Mouse (Mus musculus) G1E (cell line): ENCODE data around the gene Jmjd1c. TPM values are rescaled to one million over a fixed set of nuclear protein-coding genes. Genes with fewer than 3 reads are reported as not detected.
A peak's percentile ranks its signal among the peaks of the same experiment; 100 is the strongest.

Experiments used
- ATAC-seq: 2 replicates; pipeline ENCODE4 v1.8.0; 2016; ENCODE audit warnings: mild to moderate bottlenecking; ENCODE audit not compliant: insufficient number of reproducible peaks, poor library complexity, low FRiP score, severe bottlenecking; ENCODE audit errors: extremely low read depth
- DNase-seq: peaks from one replicate; pipeline ENCODE4 v3.0.0; 2012; ENCODE audit warnings: low spot score
- H3K27me3 ChIP-seq: 2 replicates; pipeline ENCODE4 v1.6.1; 2012; ENCODE audit warnings: mild to moderate bottlenecking, low read length, inconsistent platforms; ENCODE audit not compliant: insufficient read depth
- H3K36me3 ChIP-seq: replicated peaks from 2 replicates; pipeline ENCODE3; 2012; ENCODE audit warnings: mild to moderate bottlenecking, inconsistent platforms
- H3K4me1 ChIP-seq: 2 replicates; pipeline ENCODE4 v1.6.1; 2012; ENCODE audit warnings: low read depth, low read length, inconsistent platforms, mixed read lengths; ENCODE audit not compliant: insufficient read depth
- H3K4me3 ChIP-seq: 2 replicates; pipeline ENCODE4 v1.5.1; 2012; ENCODE audit warnings: low read depth, mild to moderate bottlenecking, inconsistent platforms, low read length, moderate library complexity, mixed read lengths
- H3K9me3 ChIP-seq: replicated peaks from 2 replicates; pipeline ENCODE4 v1.6.1; 2012; ENCODE audit warnings: inconsistent platforms
- CTCF ChIP-seq: IDR thresholded peaks from 2 replicates; pipeline ENCODE4 v1.5.1; 2012; ENCODE audit warnings: low read depth, low read length, inconsistent platforms, mixed read lengths
- GATA1 ChIP-seq: IDR thresholded peaks from 2 replicates; pipeline ENCODE4 v1.6.1; 2012; ENCODE audit warnings: borderline replicate concordance, low read length, inconsistent platforms, mixed read lengths
- GATA2 ChIP-seq: IDR thresholded peaks from 2 replicates; pipeline ENCODE4 v1.6.1; 2012; ENCODE audit warnings: low read depth, low read length, inconsistent platforms, borderline replicate concordance
- POLR2AphosphoS5 ChIP-seq: IDR thresholded peaks from 2 replicates; pipeline ENCODE4 v1.6.1; 2012; ENCODE audit warnings: low read depth, low read length, inconsistent platforms; ENCODE audit not compliant: insufficient replicate concordance
- TAL1 ChIP-seq: conservative IDR thresholded peaks from 2 replicates; pipeline ENCODE4 v1.6.1; 2012; ENCODE audit warnings: low read depth, low read length, inconsistent platforms, mixed read lengths
- polyA plus RNA-seq: library from polyadenylated mRNA; stranded (reverse); fragments of >175 nt; gene quantifications from 2 replicates; pipeline ENCODE4 v1.2.3, GENCODE M21; 2012
- total RNA-seq, 2 experiments: library from RNA; stranded (forward) in 1 of 2; stranded (reverse) in 1 of 2; fragments of 200-1000 nt in 1 of 2; fragments of >200 nt in 1 of 2; fragmentation: Nextera tagmentation in 1 of 2; gene quantifications; 2 replicates each; pipeline ENCODE4 v1.2.3; 2014 to 2017

Jmjd1c gene
- total and polyA plus RNA-seq, 3 experiments, result 9.1 to 184 (median 102) TPM

DNA sequence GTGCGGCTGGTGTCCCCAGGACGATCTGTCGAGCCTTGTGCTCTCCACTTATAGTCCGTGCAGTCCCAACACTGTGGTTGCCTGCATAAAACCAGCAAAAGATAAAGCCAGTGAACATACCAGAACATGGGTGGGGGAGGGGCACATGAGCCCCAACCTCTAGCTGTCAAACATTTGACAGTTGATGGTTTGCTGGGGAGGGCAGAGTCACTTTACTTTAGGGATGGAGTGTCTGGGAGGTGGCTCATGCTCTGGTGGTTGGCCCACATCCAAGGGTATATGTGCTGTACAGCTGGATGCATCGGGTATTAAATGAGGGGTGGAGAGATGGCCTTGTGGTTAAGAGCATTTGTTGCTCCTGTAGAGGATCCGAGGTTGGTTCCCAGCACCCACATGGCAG lies 205.1 kb downstream of the Jmjd1c start:
- H3K36me3 ChIP-seq, result peaks cover 55% of the 10 kb centered on the region
- H3K27me3 ChIP-seq, result no peaks in the 10 kb centered on the region
- peaks cover 67% of the 10 kb centered on the region for H3K4me1 ChIP-seq
- no peak for TF ChIP-seq GATA2
- no peak for TF ChIP-seq POLR2AphosphoS5
- ATAC-seq (no peak), DNase-seq (peak; percentile 37)
- H3K4me3 ChIP-seq, result peak overlapping the region; percentile 62; the same call in 1 of the 2 replicates
- no peaks in the 10 kb centered on the region for H3K9me3 ChIP-seq

DNA sequence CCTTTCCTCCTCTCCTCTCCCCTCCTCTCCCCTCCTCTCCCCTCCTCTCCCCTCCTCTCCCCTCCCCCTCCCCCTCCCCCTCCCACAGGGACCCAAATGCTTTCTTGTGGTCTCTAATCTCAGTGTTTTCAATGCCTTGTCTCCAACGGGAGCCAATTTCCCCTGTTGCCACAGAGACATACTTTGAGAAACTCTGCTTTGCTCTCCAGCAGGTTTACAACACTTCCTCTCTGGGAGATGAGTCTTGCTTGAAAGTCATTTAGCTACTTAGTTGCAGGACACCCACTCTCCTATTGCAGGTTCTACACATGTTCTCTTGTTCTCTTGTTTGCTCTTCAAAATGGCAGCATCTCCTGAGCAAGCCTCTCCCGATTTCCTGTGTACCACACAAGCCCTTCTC lies 206.4 kb downstream of the Jmjd1c start:
- TF ChIP-seq GATA1 (no peak), POLR2AphosphoS5 (no peak), CTCF (no peak), TAL1 (no peak), GATA2 (no peak)
- H3K4me1 ChIP-seq, result peaks cover 71% of the 10 kb centered on the region
- ATAC-seq (no peak), DNase-seq (no peak)
- no peaks in the 10 kb centered on the region for H3K27me3 ChIP-seq
- H3K9me3 ChIP-seq, result no peaks in the 10 kb centered on the region
- H3K36me3 ChIP-seq, result peaks cover 68% of the 10 kb centered on the region
- no peak overlapping the region for H3K4me3 ChIP-seq

Other genes with a start within 250 kb of the Jmjd1c start
- gene Reep3, start 820 bp downstream of the Jmjd1c start, total RNA-seq (2014; fragmentation: Nextera tagmentation), result 42.3 and 42.7 TPM in 2 replicates
- 19.6 and 21.9 TPM in 2 replicates for gene Reep3, start 820 bp downstream of the Jmjd1c start, total RNA-seq (2017)
- 1.4 and 2.1 TPM in 2 replicates for gene Reep3, start 820 bp downstream of the Jmjd1c start, polyA plus RNA-seq
- 46.3 and 49.1 TPM in 2 replicates for gene Nrbf2, start 189.2 kb downstream of the Jmjd1c start, total RNA-seq (2014; fragmentation: Nextera tagmentation)
- gene Nrbf2, start 189.2 kb downstream of the Jmjd1c start, total RNA-seq (2017), result 46.6 and 52.2 TPM in 2 replicates
- 71.1 and 92.1 TPM in 2 replicates for gene Nrbf2, start 189.2 kb downstream of the Jmjd1c start, polyA plus RNA-seq